31 mouse cellular contexts compared by ENCODE assay signal in the genomic region with DNA sequence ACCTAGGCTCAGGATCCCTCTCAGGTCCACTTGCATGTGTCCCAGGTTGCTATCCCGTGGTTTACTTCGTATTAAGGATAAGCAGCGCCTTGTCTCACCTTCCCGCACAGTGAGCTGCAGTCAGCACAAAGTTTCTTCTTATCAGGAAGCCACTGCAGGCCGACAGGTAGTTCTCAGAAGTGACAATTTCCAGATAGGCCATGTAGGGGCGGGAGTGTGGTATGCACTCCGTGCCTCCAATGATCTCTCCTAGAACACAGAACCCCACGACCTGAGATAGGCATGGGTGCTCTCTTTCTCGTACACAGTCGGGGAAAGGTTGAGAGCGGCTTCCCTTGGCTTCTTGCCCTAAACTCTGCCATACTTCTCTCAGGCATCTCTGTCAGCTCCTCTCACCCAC. TPM values are rescaled to one million over a fixed set of nuclear protein-coding genes. Genes with fewer than 3 reads are reported as not detected.
DNase-seq lines count a peak whose midpoint lies in the region; ATAC-seq and TF ChIP-seq lines count a peak whose summit lies in the region.
"Had no signal": no experiment of that assay in that cellular context is flagged by ENCODE, and none has a peak within 500 bp of the region (broad histone marks: within the 10 kb centered on the region; RNA-seq: fewer than 3 reads in every experiment).

No protein-coding gene starts in this region.

- TF ChIP-seq EP300 in stomach, postnatal 0 days (optimal IDR thresholded peaks at IDR 0.05) = no peak

- whole genome bisulfite sequencing in liver, embryonic 13.5 days (ENCODE audit: insufficient replicate concordance) = 34% methylated on average over 11 of the region's 11 CpGs
- WGBS in liver, embryonic 11.5 days = 51% methylated on average over 11 of the region's 11 CpGs
- 74% methylated on average over 11 of the region's 11 CpGs for WGBS in stomach, postnatal 0 days

- peak; percentile 53; the same call in 1 of the 2 replicates for ATAC-seq in liver, embryonic 13.5 days (ENCODE audit: low read depth)
- ATAC-seq in liver, embryonic 11.5 days (replicated peaks; ENCODE audit: low FRiP score) = no peak
- peak; percentile 20; the same call in 1 of the 2 replicates for ATAC-seq in megakaryocyte progenitor cell, adult 5-6 weeks (replicated peaks; ENCODE audit: poor library complexity)
- no peak for ATAC-seq in stomach, postnatal 0 days (ENCODE audit: low FRiP score, low TSS enrichment)
- ATAC-seq: activated CD4-positive, CD25-positive, alpha-beta regulatory T cell, adult 4 months; forebrain, embryonic 15.5 days; hindbrain, postnatal 0 days had no signal

- no peaks in the 10 kb centered on the region for H3K36me3 ChIP-seq in liver, embryonic 13.5 days
- no peaks in the 10 kb centered on the region for H3K36me3 ChIP-seq in liver, embryonic 11.5 days (ENCODE audit: control insufficient read depth, insufficient read depth, low read length)
- no peaks in the 10 kb centered on the region for H3K36me3 ChIP-seq in stomach, postnatal 0 days (ENCODE audit: control insufficient read depth, insufficient read depth, low read length)
- H3K36me3 ChIP-seq: embryonic facial prominence, embryonic 13.5 days; forebrain, embryonic 12.5 days; forebrain, embryonic 15.5 days had no signal

- H3K4me3 ChIP-seq in liver, embryonic 13.5 days (replicated peaks) = no peak overlapping the region
- H3K4me3 ChIP-seq in liver, embryonic 11.5 days (ENCODE audit: low read depth, low read length) = no peak overlapping the region
- H3K4me3 ChIP-seq in stomach, postnatal 0 days (ENCODE audit: low read depth, low read length) = no peak overlapping the region
- H3K4me3 ChIP-seq: embryonic facial prominence, embryonic 13.5 days; erythroblast, embryonic 14.5 days; forebrain, embryonic 12.5 days; forebrain, embryonic 15.5 days; heart, adult 2 months had no signal

- DNase-seq in heart, adult 11 months = peak; percentile 41
- no peak for DNase-seq in heart, postnatal 25 days (ENCODE audit: low spot score)
- no peak for DNase-seq in liver, embryonic 13.5 days
- DNase-seq in liver, embryonic 11.5 days (ENCODE audit: low spot score) = no peak
- DNase-seq in adipocyte (ENCODE audit: low spot score) = peak; percentile 42
- DNase-seq in stomach, postnatal 0 days (ENCODE audit: low spot score) = no peak
- DNase-seq: adrenal gland, postnatal 10 days; adrenal gland, postnatal 36 days; cerebellum, adult 18-20 months; cerebellum, adult 9-10 months; cerebellum, postnatal 25 days; gastrocnemius, postnatal 25 days; heart, adult 2 months; heart, postnatal 36 days had no signal

- no peaks in the 10 kb centered on the region for H3K9me3 ChIP-seq in liver, embryonic 13.5 days (replicated peaks)
- H3K9me3 ChIP-seq in liver, embryonic 11.5 days (ENCODE audit: control insufficient read depth, low read length) = no peaks in the 10 kb centered on the region
- H3K9me3 ChIP-seq in stomach, postnatal 0 days (ENCODE audit: control insufficient read depth, low read length) = no peaks in the 10 kb centered on the region
- H3K9me3 ChIP-seq: embryonic facial prominence, embryonic 13.5 days; forebrain, embryonic 12.5 days; forebrain, embryonic 15.5 days had no signal

- no peak overlapping the region for H3K27ac ChIP-seq in liver, embryonic 13.5 days
- H3K27ac ChIP-seq in liver, embryonic 11.5 days (ENCODE audit: low read depth, low read length) = no peak overlapping the region
- no peak overlapping the region for H3K27ac ChIP-seq in stomach, postnatal 0 days (replicated peaks)
- H3K27ac ChIP-seq: embryonic facial prominence, embryonic 13.5 days; forebrain, embryonic 12.5 days; forebrain, embryonic 15.5 days; heart, adult 2 months; hindbrain, embryonic 14.5 days; hindbrain, postnatal 0 days had no signal

- H3K9ac ChIP-seq in liver, embryonic 13.5 days = no peak overlapping the region
- H3K9ac ChIP-seq in liver, embryonic 11.5 days (ENCODE audit: low read depth, low read length) = no peak overlapping the region
- no peak overlapping the region for H3K9ac ChIP-seq in stomach, postnatal 0 days (ENCODE audit: low read length)
- H3K9ac ChIP-seq: embryonic facial prominence, embryonic 13.5 days; forebrain, embryonic 12.5 days; forebrain, embryonic 15.5 days; hindbrain, embryonic 14.5 days had no signal

- H3K4me2 ChIP-seq in liver, embryonic 13.5 days = no peak overlapping the region
- H3K4me2 ChIP-seq in liver, embryonic 11.5 days = no peak overlapping the region
- H3K4me2 ChIP-seq in stomach, postnatal 0 days (replicated peaks; ENCODE audit: low read depth) = no peak overlapping the region
- H3K4me2 ChIP-seq: embryonic facial prominence, embryonic 13.5 days; forebrain, embryonic 12.5 days; forebrain, embryonic 15.5 days; heart, embryonic 11.5 days; hindbrain, embryonic 14.5 days had no signal

- no peaks in the 10 kb centered on the region for H3K27me3 ChIP-seq in liver, embryonic 13.5 days
- H3K27me3 ChIP-seq in liver, embryonic 11.5 days (replicated peaks; ENCODE audit: control insufficient read depth, insufficient read depth, low read length) = no peaks in the 10 kb centered on the region
- H3K27me3 ChIP-seq in stomach, postnatal 0 days (ENCODE audit: control insufficient read depth, insufficient read depth, low read length) = no peaks in the 10 kb centered on the region
- H3K27me3 ChIP-seq: embryonic facial prominence, embryonic 13.5 days; forebrain, embryonic 12.5 days; forebrain, embryonic 15.5 days had no signal

- intact Hi-C loops in heart, postnatal 25 days (cut with DNase I) = no loop called here

- peaks cover 19% of the 10 kb centered on the region for H3K4me1 ChIP-seq in liver, embryonic 13.5 days (replicated peaks)
- H3K4me1 ChIP-seq in liver, embryonic 11.5 days (replicated peaks; ENCODE audit: control insufficient read depth, insufficient read depth, low read length) = no peaks in the 10 kb centered on the region
- no peaks in the 10 kb centered on the region for H3K4me1 ChIP-seq in stomach, postnatal 0 days (replicated peaks; ENCODE audit: control insufficient read depth, insufficient read depth)
- H3K4me1 ChIP-seq: embryonic facial prominence, embryonic 13.5 days; forebrain, embryonic 12.5 days; forebrain, embryonic 15.5 days had no signal

- no peak for TF ChIP-seq CTCF in stomach, postnatal 0 days (IDR thresholded peaks at IDR 0.05; ENCODE audit: low read depth)

RNA-seq across cellular contexts. Expression of gene Cma1, which starts 0.9 kb away (rescaled TPM):
- 1 to 10 TPM; 1.0 to 2.5 TPM for total RNA-seq in heart, postnatal 25 days (2021)
- polyA plus RNA-seq in liver, embryonic 13.5 days (2015; fragmentation: Nextera tagmentation; extraction: Ambion mirVana) = 0.12 and 0.20 TPM in 2 replicates
- not detected in 2 replicates for polyA plus RNA-seq in liver, embryonic 11.5 days (2014; fragmentation: Nextera tagmentation; extraction: Ambion mirVana)
- total RNA-seq in megakaryocyte progenitor cell, adult 5-6 weeks (2015) = not detected in 2 replicates
- total RNA-seq in megakaryocyte progenitor cell, adult 5-6 weeks (2017) = not detected in 2 replicates
- polyA plus RNA-seq in stomach, postnatal 0 days (2015; fragmentation: Nextera tagmentation; extraction: Ambion mirVana) = 15.4 and 17.5 TPM in 2 replicates
- total RNA-seq: common myeloid progenitor, adult 5-6 weeks; ES-E14 had no signal
- polyA plus RNA-seq: activated CD4-positive, CD25-positive, alpha-beta regulatory T cell, adult 4 months; erythroblast, embryonic 14.5 days; forebrain, embryonic 12.5 days; forebrain, embryonic 15.5 days; heart, embryonic 11.5 days; hindbrain, embryonic 11.5 days had no signal

RNA-seq across cellular contexts. Expression of gene Cma2, which starts 7.2 kb away (rescaled TPM):
- total RNA-seq in heart, postnatal 25 days (2021) = not detected
- polyA plus RNA-seq in liver, embryonic 13.5 days (2015; fragmentation: Nextera tagmentation; extraction: Ambion mirVana) = not detected in 2 replicates
- polyA plus RNA-seq in liver, embryonic 11.5 days (2014; fragmentation: Nextera tagmentation; extraction: Ambion mirVana) = not detected in 2 replicates
- total RNA-seq in megakaryocyte progenitor cell, adult 5-6 weeks (2015) = not detected in 2 replicates
- total RNA-seq in megakaryocyte progenitor cell, adult 5-6 weeks (2017) = not detected in 2 replicates
- polyA plus RNA-seq in stomach, postnatal 0 days (2015; fragmentation: Nextera tagmentation; extraction: Ambion mirVana) = 0.23 TPM in 1 of 2 replicates, not detected in the other
- total RNA-seq: adrenal gland, postnatal 10 days; adrenal gland, postnatal 36 days; common myeloid progenitor, adult 5-6 weeks; ES-E14; gastrocnemius, adult 8-10 months; gastrocnemius, postnatal 25 days; heart, adult 2 months; heart, postnatal 36 days; hindbrain, postnatal 0 days had no signal
- polyA plus RNA-seq: activated CD4-positive, CD25-positive, alpha-beta regulatory T cell, adult 4 months; embryonic facial prominence, embryonic 13.5 days; erythroblast, embryonic 14.5 days; forebrain, embryonic 12.5 days; forebrain, embryonic 15.5 days; gonadal fat pad, adult 2 months; heart, adult 2 months; heart, embryonic 11.5 days; heart, embryonic 14.5 days; heart, postnatal 0 days; hindbrain, embryonic 11.5 days; hindbrain, embryonic 14.5 days; hindbrain, postnatal 0 days had no signal

RNA-seq across cellular contexts. Expression of gene Sdr39u1, which starts 43.5 kb away (rescaled TPM):
- total RNA-seq in heart, postnatal 25 days (2021) = 100 to 1,000 TPM; 107 to 108 TPM
- 13.3 and 14.1 TPM in 2 replicates for polyA plus RNA-seq in liver, embryonic 13.5 days (2015; fragmentation: Nextera tagmentation; extraction: Ambion mirVana)
- polyA plus RNA-seq in liver, embryonic 11.5 days (2014; fragmentation: Nextera tagmentation; extraction: Ambion mirVana) = 24.3 and 30.5 TPM in 2 replicates
- total RNA-seq in megakaryocyte progenitor cell, adult 5-6 weeks (2015) = 11.7 and 18.2 TPM in 2 replicates
- total RNA-seq in megakaryocyte progenitor cell, adult 5-6 weeks (2017) = 4.2 and 6.9 TPM in 2 replicates
- 48.4 and 52.0 TPM in 2 replicates for polyA plus RNA-seq in stomach, postnatal 0 days (2015; fragmentation: Nextera tagmentation; extraction: Ambion mirVana)

RNA-seq across cellular contexts. Expression of gene Khnyn, which starts 58.9 kb away (rescaled TPM):
- total RNA-seq in heart, postnatal 25 days (2021) = 10 to 100 TPM; 11.6 to 13.5 TPM
- polyA plus RNA-seq in liver, embryonic 13.5 days (2015; fragmentation: Nextera tagmentation; extraction: Ambion mirVana) = 6.8 and 7.6 TPM in 2 replicates
- 12.6 and 14.6 TPM in 2 replicates for polyA plus RNA-seq in liver, embryonic 11.5 days (2014; fragmentation: Nextera tagmentation; extraction: Ambion mirVana)
- 4.6 and 6.1 TPM in 2 replicates for total RNA-seq in megakaryocyte progenitor cell, adult 5-6 weeks (2015)
- total RNA-seq in megakaryocyte progenitor cell, adult 5-6 weeks (2017) = 14.3 and 15.3 TPM in 2 replicates
- polyA plus RNA-seq in stomach, postnatal 0 days (2015; fragmentation: Nextera tagmentation; extraction: Ambion mirVana) = 6.4 and 7.5 TPM in 2 replicates

RNA-seq across cellular contexts. Expression of gene Cbln3, which starts 59.4 kb away (rescaled TPM):
- under 1 TPM in 1 of 2 experiments, not detected in 1; 0.14 TPM for total RNA-seq in heart, postnatal 25 days (2021)
- 0.10 and 0.13 TPM in 2 replicates for polyA plus RNA-seq in liver, embryonic 13.5 days (2015; fragmentation: Nextera tagmentation; extraction: Ambion mirVana)
- 0.47 and 0.60 TPM in 2 replicates for polyA plus RNA-seq in liver, embryonic 11.5 days (2014; fragmentation: Nextera tagmentation; extraction: Ambion mirVana)
- total RNA-seq in megakaryocyte progenitor cell, adult 5-6 weeks (2015) = 0.17 TPM in 1 of 2 replicates, not detected in the other
- 0.07 TPM in 1 of 2 replicates, not detected in the other for total RNA-seq in megakaryocyte progenitor cell, adult 5-6 weeks (2017)
- 0.56 and 0.65 TPM in 2 replicates for polyA plus RNA-seq in stomach, postnatal 0 days (2015; fragmentation: Nextera tagmentation; extraction: Ambion mirVana)
- total RNA-seq: adrenal gland, adult 18-20 months; common myeloid progenitor, adult 5-6 weeks; gastrocnemius, adult 8-10 months; gastrocnemius, postnatal 25 days had no signal
- polyA plus RNA-seq: erythroblast, embryonic 14.5 days had no signal

Comparison
In these comparisons a context has a peak if more than half of its experiments do, and no peak if none do; other contexts are left out.
1. DNase-seq: peak in heart, adult 11 months (single experiment) and adipocyte (single experiment); none in heart, postnatal 25 days (single experiment), liver, embryonic 13.5 days (single experiment), liver, embryonic 11.5 days (single experiment) and stomach, postnatal 0 days (single experiment).
2. ATAC-seq: peak in liver, embryonic 13.5 days (single experiment) and megakaryocyte progenitor cell, adult 5-6 weeks (single experiment); none in liver, embryonic 11.5 days (single experiment) and stomach, postnatal 0 days (single experiment).
3. RNA of gene Cma1, which starts 0.9 kb away (polyA plus RNA-seq): 15.4 to 17.5 TPM in stomach, postnatal 0 days; 0.12 to 0.20 TPM in liver, embryonic 13.5 days and not detected in liver, embryonic 11.5 days; every median in the first group is over 10 times any median in the second.